Mouse (Mus musculus) cerebellum, adult 18-20 months (tissue): ENCODE data around the gene Fetub.

Experiments used
- DNase-seq, 2 experiments: peaks; one replicate each; pipeline ENCODE4 v3.0.0; 2021

Fetub gene

DNA sequence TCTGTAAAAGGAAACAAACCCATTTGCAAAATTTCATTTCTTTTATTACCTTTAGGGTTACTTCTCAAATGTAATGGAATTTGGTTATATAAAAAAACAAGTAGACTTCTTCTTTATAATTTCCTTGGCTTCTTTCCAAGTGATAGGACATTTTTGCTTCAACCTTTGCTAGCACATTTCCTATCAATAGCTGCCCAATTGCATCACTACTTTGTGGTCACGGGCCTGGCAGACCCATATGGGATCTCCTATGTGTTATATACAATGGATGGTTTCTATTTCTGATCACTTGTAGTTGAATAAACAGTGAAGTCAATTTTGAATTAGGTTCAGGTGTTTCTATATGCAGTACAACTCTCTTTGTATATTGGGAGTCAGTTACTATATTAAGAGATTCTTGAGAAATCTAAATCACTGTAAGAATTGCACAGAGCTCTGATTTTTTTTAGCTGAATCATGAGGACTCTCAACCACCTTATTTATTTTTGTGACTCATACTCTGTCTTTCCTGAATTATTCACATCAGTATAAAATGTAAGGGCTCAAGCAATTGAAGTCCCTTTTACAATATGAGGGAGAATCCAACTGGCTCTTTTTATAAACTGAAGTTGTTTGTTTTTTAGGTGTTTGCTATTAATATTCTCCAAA lies 49.4 kb downstream of the Fetub start:
- no peak for DNase-seq
